27 mouse cellular contexts compared by ENCODE assay signal in the genomic region with DNA sequence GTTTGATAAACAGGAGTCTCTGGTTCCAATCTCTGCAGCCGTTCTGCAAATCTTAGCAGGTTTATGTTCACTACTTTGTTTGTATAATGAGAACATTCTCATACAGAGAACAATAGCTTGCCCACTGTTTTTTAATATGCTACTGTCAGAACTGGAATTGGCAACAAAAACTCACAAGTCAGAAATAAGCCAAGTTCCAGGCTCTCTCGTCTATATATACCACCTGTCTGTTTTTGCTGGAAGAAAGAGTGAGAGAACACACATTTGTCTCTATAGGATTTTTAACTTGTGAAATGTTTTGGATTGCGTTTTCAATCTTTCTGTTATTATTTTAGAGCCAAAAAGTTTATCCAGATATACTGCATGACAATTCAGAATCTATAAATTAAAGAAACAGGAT.
"Had no signal": no experiment of that assay in that cellular context is flagged by ENCODE, and none has a peak within 500 bp of the region (broad histone marks: within the 10 kb centered on the region; RNA-seq: fewer than 3 reads in every experiment).

No protein-coding gene starts in this region.

- H3K4me3 ChIP-seq: heart, embryonic 10.5 days; heart, embryonic 12.5 days; hindbrain, embryonic 10.5 days; hindbrain, embryonic 12.5 days; kidney, embryonic 15.5 days; left cerebral cortex, adult 2 months; limb, embryonic 10.5 days; limb, embryonic 12.5 days; liver, embryonic 13.5 days; liver, embryonic 15.5 days had no signal

- H3K36me3 ChIP-seq: heart, embryonic 10.5 days; heart, embryonic 12.5 days; hindbrain, embryonic 10.5 days; hindbrain, embryonic 12.5 days; kidney, embryonic 15.5 days; limb, embryonic 10.5 days; limb, embryonic 12.5 days; liver, embryonic 13.5 days; liver, embryonic 15.5 days had no signal

- H3K9me3 ChIP-seq: heart, embryonic 10.5 days; heart, embryonic 12.5 days; hindbrain, embryonic 10.5 days; hindbrain, embryonic 12.5 days; kidney, embryonic 15.5 days; limb, embryonic 10.5 days; limb, embryonic 12.5 days; liver, embryonic 13.5 days; liver, embryonic 15.5 days had no signal

- H3K9ac ChIP-seq: heart, embryonic 12.5 days; hindbrain, embryonic 12.5 days; hindbrain, embryonic 14.5 days; kidney, embryonic 15.5 days; limb, embryonic 12.5 days; liver, embryonic 13.5 days; liver, embryonic 15.5 days; liver, postnatal 0 days had no signal

- H3K4me2 ChIP-seq: heart, embryonic 12.5 days; hindbrain, embryonic 12.5 days; hindbrain, embryonic 14.5 days; kidney, embryonic 15.5 days; limb, embryonic 12.5 days; liver, embryonic 11.5 days; liver, embryonic 13.5 days; liver, embryonic 15.5 days had no signal

- H3K27me3 ChIP-seq: heart, embryonic 12.5 days; hindbrain, embryonic 12.5 days; kidney, embryonic 15.5 days; limb, embryonic 12.5 days; liver, embryonic 13.5 days; liver, embryonic 15.5 days had no signal

- H3K27ac ChIP-seq: heart, embryonic 10.5 days; hindbrain, embryonic 10.5 days; hindbrain, embryonic 12.5 days; hindbrain, embryonic 14.5 days; hindbrain, postnatal 0 days; kidney, embryonic 15.5 days; kidney, postnatal 0 days; left cerebral cortex, adult 2 months; limb, embryonic 10.5 days; limb, embryonic 12.5 days; liver, embryonic 13.5 days; liver, embryonic 15.5 days had no signal

- DNase-seq: gastrocnemius, postnatal 10 days; gastrocnemius, postnatal 25 days; heart, adult 18-20 months; heart, postnatal 10 days; heart, postnatal 4 days; kidney, adult 11 months; kidney, adult 2 months; kidney, adult 9 months; kidney, postnatal 14 days; kidney, postnatal 36 days; liver; liver, embryonic 13.5 days; liver, postnatal 0 days had no signal

- H3K4me1 ChIP-seq: heart, embryonic 10.5 days; heart, embryonic 12.5 days; hindbrain, embryonic 10.5 days; hindbrain, embryonic 12.5 days; kidney, embryonic 15.5 days; limb, embryonic 10.5 days; limb, embryonic 12.5 days; liver, embryonic 13.5 days; liver, embryonic 15.5 days had no signal

- ATAC-seq: hindbrain, postnatal 0 days; intestine, embryonic 16.5 days; liver, postnatal 0 days had no signal
